Mouse (Mus musculus) limb, embryonic 11.5 days (tissue): Measurements from ENCODE around the gene Fgf7. TPM values are rescaled to one million over a fixed set of nuclear protein-coding genes. Genes with fewer than 3 reads are reported as not detected.

Experiments
- ATAC-seq: fragments of 200-750 bp; cut with Nextera tagmentation; 2 replicates; pipeline ENCODE4 v1.8.0; 2017; ENCODE audit warnings: low read depth; ENCODE audit not compliant: insufficient number of reproducible peaks, low FRiP score, low TSS enrichment
- DNase-seq: peaks from one replicate; pipeline ENCODE4 v3.0.0-alpha.2; 2015; ENCODE audit warnings: low spot score
- H3K27ac ChIP-seq: fragments of 300-500 bp; sonication (generic); replicated peaks from 2 replicates; pipeline ENCODE4 v1.5.1; 2014; ENCODE audit warnings: low read depth, mild to moderate bottlenecking, low read length
- H3K27me3 ChIP-seq: fragments of 300-500 bp; sonication (generic); 2 replicates; pipeline ENCODE4 v1.6.1; 2014; ENCODE audit warnings: mild to moderate bottlenecking, low read length, mixed read lengths; ENCODE audit not compliant: control insufficient read depth, insufficient read depth
- H3K36me3 ChIP-seq: fragments of 300-500 bp; sonication (generic); 2 replicates; pipeline ENCODE4 v1.6.1; 2014; ENCODE audit warnings: mild to moderate bottlenecking, low read length, moderate library complexity, mixed read lengths; ENCODE audit not compliant: control insufficient read depth, insufficient read depth
- H3K4me1 ChIP-seq: fragments of 300-500 bp; sonication (generic); 2 replicates; pipeline ENCODE4 v1.6.1; 2014; ENCODE audit warnings: low read length, mixed read lengths; ENCODE audit not compliant: control insufficient read depth, insufficient read depth
- H3K4me2 ChIP-seq: fragments of 300-500 bp; sonication (generic); 2 replicates; pipeline ENCODE4 v1.6.1; 2014; ENCODE audit warnings: low read depth, mild to moderate bottlenecking, moderate library complexity; ENCODE audit not compliant: severe bottlenecking
- H3K4me3 ChIP-seq: fragments of 300-500 bp; sonication (generic); 2 replicates; pipeline ENCODE4 v1.5.1; 2014; ENCODE audit warnings: low read depth, low read length
- H3K9ac ChIP-seq: fragments of 300-500 bp; sonication (generic); 2 replicates; pipeline ENCODE4 v1.6.1; 2014; ENCODE audit warnings: mild to moderate bottlenecking, low read length
- H3K9me3 ChIP-seq: fragments of 300-500 bp; sonication (generic); 2 replicates; pipeline ENCODE4 v1.6.1; 2016; ENCODE audit warnings: low read length; ENCODE audit not compliant: control insufficient read depth
- WGBS: fragments of 180-500 bp; shearing (Covaris S2); extraction: QIAGEN DNeasy Blood & Tissue Kit; methylation state at CpG from one replicate; pipeline ENCODE4 v1.1.7; 2014; 5-methylcytosine and 5-hydroxymethylcytosine counted together
- polyA plus RNA-seq: library from polyadenylated mRNA; unstranded; fragments of >200 nt; fragmentation: Nextera tagmentation; extraction: Ambion mirVana; gene quantifications from 2 replicates; pipeline ENCODE4 v1.2.1, GENCODE M21; 2014

Fgf7 gene
- polyA plus RNA-seq, 1 experiment from 2014 or later, result 1.8 TPM

DNA sequence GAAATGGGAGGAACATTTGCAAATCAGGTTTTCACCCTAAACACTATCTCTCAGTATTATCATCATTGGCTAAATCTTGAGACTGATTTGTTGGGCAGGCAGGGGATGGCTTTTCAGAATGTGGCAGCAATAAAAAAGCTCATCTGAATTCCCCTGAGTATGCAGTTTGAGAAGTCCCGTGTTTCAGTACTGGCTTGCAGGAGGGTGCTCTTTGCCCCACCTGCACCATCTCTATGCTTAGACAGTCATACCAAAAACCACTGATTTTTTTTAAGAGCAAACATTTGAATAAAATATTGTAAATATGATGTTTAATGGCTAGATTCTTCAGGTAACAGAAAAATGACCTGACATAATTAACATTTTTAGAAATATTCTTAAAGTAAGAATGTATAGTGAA lies 35.3 kb downstream of the Fgf7 start:
- Histone ChIP-seq H3K4me2 (no peak overlapping the region), H3K27ac (no peak overlapping the region), H3K9ac (no peak overlapping the region), H3K27me3 (no peaks in the 10 kb centered on the region), H3K4me3 (no peak overlapping the region), H3K36me3 (no peaks in the 10 kb centered on the region), H3K9me3 (no peaks in the 10 kb centered on the region), H3K4me1 (no peaks in the 10 kb centered on the region)
- 80% methylated on average over 1 of the region's 1 CpGs for WGBS
- DNase-seq, result no peak
- no peak for ATAC-seq

DNA sequence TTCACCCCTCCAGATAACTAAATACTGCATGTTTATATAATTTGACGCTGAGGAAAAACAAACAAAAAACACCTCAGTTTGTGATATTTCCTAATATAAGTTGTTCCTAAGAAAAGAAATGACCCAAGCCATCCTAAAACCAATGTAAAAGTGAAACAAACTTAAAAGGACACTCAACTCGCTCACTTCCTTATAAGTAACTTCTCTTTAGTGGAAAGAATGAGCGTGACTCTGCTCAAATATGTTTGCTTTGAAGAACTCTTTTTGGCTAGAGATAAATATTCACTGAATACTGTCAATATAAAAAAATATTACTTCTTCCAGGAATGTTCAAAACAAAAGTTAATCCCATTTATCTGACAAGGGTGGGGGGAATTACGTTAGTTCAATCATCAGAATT lies 39.3 kb downstream of the Fgf7 start:
- WGBS, result 88% methylated on average over 4 of the region's 4 CpGs
- no peak for DNase-seq
- ATAC-seq, result no peak

DNA sequence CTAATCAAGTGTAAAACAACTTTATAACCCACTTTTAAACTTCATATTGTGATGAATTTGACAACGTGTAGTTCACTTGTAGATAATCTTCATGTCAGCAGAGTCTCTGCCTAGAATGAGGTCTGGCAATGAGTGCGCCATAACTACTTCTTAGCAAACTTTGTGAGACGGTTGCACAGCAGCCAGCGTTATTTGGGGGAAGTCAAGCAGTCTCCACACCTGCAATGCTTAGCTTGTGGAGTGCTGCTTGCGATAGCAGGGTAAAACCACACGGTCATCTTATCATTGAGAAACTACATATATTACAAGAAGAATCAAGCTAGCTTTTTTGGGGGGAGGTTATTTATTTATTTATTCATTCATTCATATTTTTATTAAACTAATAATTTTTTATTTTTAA lies 42.0 kb downstream of the Fgf7 start:
- no peak overlapping the region for H3K4me3 ChIP-seq
- WGBS, result 94% methylated on average over 6 of the region's 6 CpGs
- no peak for ATAC-seq
- H3K9me3 ChIP-seq, result no peaks in the 10 kb centered on the region
- no peak overlapping the region for H3K4me2 ChIP-seq
- H3K27me3 ChIP-seq, result no peaks in the 10 kb centered on the region
- no peak overlapping the region for H3K9ac ChIP-seq
- no peaks in the 10 kb centered on the region for H3K4me1 ChIP-seq
- DNase-seq, result no peak
- H3K36me3 ChIP-seq, result no peaks in the 10 kb centered on the region
- H3K27ac ChIP-seq, result no peak overlapping the region

More for the DNA sequence above, 39.3 kb downstream of the Fgf7 start:
- H3K9me3 ChIP-seq, result no peaks in the 10 kb centered on the region
- H3K4me3 ChIP-seq, result no peak overlapping the region
- H3K4me2 ChIP-seq, result no peak overlapping the region
- no peaks in the 10 kb centered on the region for H3K27me3 ChIP-seq
- H3K4me1 ChIP-seq, result no peaks in the 10 kb centered on the region
- no peak overlapping the region for H3K27ac ChIP-seq
- no peak overlapping the region for H3K9ac ChIP-seq
- H3K36me3 ChIP-seq, result no peaks in the 10 kb centered on the region

DNA sequence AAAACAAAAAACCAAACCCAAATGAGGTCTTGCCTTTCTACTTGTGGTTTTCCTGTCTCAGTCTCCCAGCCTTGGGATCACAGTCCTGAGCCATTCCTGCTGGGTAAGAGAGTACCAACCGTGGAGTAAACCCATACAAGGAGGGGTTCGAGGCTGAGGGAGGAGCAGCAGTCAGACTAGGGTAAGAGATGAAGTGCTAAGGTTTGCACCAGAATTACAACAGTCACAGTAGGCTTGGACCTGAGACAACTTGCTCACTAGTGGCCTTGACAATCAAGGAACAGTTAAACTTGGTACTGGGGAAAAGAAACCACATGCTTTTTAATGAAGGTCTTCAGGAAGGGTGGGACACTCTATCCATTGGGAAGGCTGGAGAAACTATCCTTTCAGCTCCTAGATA lies 44.6 kb downstream of the Fgf7 start:
- H3K36me3 ChIP-seq, result no peaks in the 10 kb centered on the region
- H3K9me3 ChIP-seq, result no peaks in the 10 kb centered on the region
- H3K9ac ChIP-seq, result no peak overlapping the region
- H3K4me1 ChIP-seq, result no peaks in the 10 kb centered on the region
- no peak overlapping the region for H3K27ac ChIP-seq
- H3K4me2 ChIP-seq, result no peak overlapping the region
- no peak for ATAC-seq
- 63% methylated on average over 2 of the region's 2 CpGs for WGBS
- DNase-seq, result no peak
- no peak overlapping the region for H3K4me3 ChIP-seq
- no peaks in the 10 kb centered on the region for H3K27me3 ChIP-seq

DNA sequence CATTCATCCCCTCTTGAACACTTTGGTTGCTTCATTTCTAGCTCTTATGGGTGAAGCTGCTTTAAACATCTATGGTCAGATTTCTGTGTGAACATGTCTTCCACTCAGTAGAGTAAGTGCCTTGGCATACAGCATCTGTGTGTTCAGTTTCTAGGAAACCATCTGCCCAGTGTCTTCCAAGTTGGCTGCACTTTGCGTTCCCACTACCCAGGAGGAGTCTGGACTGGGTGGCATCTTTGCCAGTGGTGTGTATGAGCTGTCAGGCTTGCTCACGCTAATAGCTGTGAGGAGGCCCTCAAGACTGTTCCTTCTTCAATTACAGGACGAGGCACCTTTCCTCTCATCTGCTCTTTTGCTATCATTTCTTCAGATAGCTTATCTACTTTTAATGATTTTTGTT lies 49.9 kb downstream of the Fgf7 start:
- WGBS, result 83% methylated on average over 3 of the region's 3 CpGs
- no peak overlapping the region for H3K4me3 ChIP-seq
- H3K27ac ChIP-seq, result no peak overlapping the region
- no peaks in the 10 kb centered on the region for H3K36me3 ChIP-seq
- no peak for ATAC-seq
- no peaks in the 10 kb centered on the region for H3K4me1 ChIP-seq
- H3K4me2 ChIP-seq, result no peak overlapping the region
- no peaks in the 10 kb centered on the region for H3K9me3 ChIP-seq
- H3K9ac ChIP-seq, result no peak overlapping the region
- no peaks in the 10 kb centered on the region for H3K27me3 ChIP-seq
- DNase-seq, result no peak

DNA sequence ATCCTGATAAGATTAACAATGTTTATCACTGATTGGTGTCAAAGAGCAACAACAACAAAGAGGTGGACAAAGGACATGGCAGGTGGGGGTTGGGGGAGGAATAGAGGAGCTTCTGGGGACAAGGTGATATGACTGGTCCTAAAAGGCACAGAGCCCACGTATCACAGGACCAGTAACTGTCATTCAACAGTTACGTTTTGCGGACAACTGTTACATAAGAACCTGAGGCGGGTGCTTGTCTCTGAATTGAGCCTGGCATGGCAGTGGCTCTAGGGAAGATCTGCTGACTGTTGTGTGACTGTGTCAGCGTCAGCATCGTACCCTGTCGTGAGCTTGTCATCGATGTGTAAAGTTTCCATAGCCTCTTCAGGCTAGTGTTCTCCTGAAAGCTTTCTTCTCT lies 51.7 kb downstream of the Fgf7 start:
- ATAC-seq (no peak), DNase-seq (no peak)
- H3K4me2 ChIP-seq, result no peak overlapping the region
- H3K4me3 ChIP-seq, result no peak overlapping the region
- WGBS, result 86% methylated on average over 8 of the region's 8 CpGs
- no peaks in the 10 kb centered on the region for H3K27me3 ChIP-seq
- H3K9me3 ChIP-seq, result no peaks in the 10 kb centered on the region
- H3K4me1 ChIP-seq, result no peaks in the 10 kb centered on the region
- no peak overlapping the region for H3K9ac ChIP-seq
- no peak overlapping the region for H3K27ac ChIP-seq
- H3K36me3 ChIP-seq, result no peaks in the 10 kb centered on the region

DNA sequence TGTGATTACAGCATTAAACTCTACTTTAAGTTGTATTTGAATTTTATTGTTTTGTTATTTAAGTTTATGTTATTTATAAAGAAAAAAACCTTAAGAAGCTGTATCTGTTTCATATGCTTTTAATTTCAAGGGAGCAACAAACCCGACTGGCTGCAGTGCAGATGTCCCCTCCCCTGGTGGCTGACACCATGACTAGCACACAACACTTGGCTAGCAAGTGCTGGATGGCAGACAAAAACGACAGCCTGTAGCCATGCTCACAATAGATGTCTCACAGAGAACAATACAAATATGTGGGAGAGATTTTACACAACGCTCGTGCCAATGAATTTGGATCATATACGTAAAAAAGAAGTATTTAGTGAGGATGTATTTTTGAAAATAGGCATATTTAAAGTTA lies 56.0 kb downstream of the Fgf7 start:
- no peak overlapping the region for H3K27ac ChIP-seq
- no peak overlapping the region for H3K4me3 ChIP-seq
- DNase-seq (no peak), ATAC-seq (no peak)
- H3K9ac ChIP-seq, result no peak overlapping the region
- 69% methylated on average over 5 of the region's 5 CpGs for WGBS
- no peaks in the 10 kb centered on the region for H3K4me1 ChIP-seq
- H3K27me3 ChIP-seq, result no peaks in the 10 kb centered on the region
- H3K4me2 ChIP-seq, result no peak overlapping the region
- no peaks in the 10 kb centered on the region for H3K9me3 ChIP-seq
- no peaks in the 10 kb centered on the region for H3K36me3 ChIP-seq

DNA sequence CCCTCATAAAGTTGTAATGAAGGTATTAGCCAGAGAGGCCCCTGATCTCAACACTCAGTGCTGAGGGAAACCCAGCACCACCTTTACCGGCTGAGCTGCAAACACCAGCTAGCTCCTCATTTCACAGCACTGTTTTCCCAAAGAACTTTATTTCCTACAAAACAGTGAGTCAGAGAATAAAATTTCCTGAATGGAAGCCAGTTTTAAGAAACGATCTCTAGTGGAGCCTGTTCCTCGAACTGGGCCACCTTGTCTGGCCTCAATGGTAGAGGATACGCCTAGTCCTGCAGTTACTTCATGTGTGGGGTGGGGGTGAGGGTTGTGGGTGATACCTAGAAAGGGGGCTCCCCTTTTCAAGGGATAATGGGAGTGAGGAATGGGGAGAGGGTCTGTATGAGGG lies 60.2 kb downstream of the Fgf7 start:
- no peak overlapping the region for H3K4me2 ChIP-seq
- H3K4me1 ChIP-seq, result no peaks in the 10 kb centered on the region
- H3K9ac ChIP-seq, result no peak overlapping the region
- H3K9me3 ChIP-seq, result no peaks in the 10 kb centered on the region
- H3K36me3 ChIP-seq, result no peaks in the 10 kb centered on the region
- H3K27me3 ChIP-seq, result no peaks in the 10 kb centered on the region
- H3K4me3 ChIP-seq, result no peak overlapping the region
- H3K27ac ChIP-seq, result no peak overlapping the region
- DNase-seq (no peak), ATAC-seq (no peak)
- WGBS, result 87% methylated on average over 4 of the region's 4 CpGs
